Mouse (Mus musculus): ENCODE measurements around the gene Gm20696. TPM values are rescaled to one million over a fixed set of nuclear protein-coding genes. Genes with fewer than 3 reads are reported as not detected.
A peak's percentile ranks its signal among the peaks of the same experiment; 100 is the strongest.

Gm20696 gene
- polyA plus RNA-seq, 1 experiment from 2014 or later: 6.4 TPM

- DNase-seq (ENCODE audit: low spot score): no peak
These were observed 41.3 kb downstream of the Gm20696 start for GRCm38 (mm10) chr6:99625306-99625705.

GRCm38 (mm10) chr6:99624542-99624941 is 42.1 kb downstream of the Gm20696 start:
- no peak for DNase-seq (ENCODE audit: low spot score)

- DNase-seq (ENCODE audit: low spot score): no peak
These were observed 43.0 kb downstream of the Gm20696 start for GRCm38 (mm10) chr6:99623641-99624040.

- DNase-seq (ENCODE audit: low spot score): no peak
These were observed 45.4 kb downstream of the Gm20696 start for GRCm38 (mm10) chr6:99621167-99621566.

GRCm38 (mm10) chr6:99620471-99620870 is 46.1 kb downstream of the Gm20696 start:
- DNase-seq (ENCODE audit: low spot score): no peak

GRCm38 (mm10) chr6:99619964-99620363 is 46.6 kb downstream of the Gm20696 start:
- no peak for DNase-seq (ENCODE audit: low spot score)

- no peak for DNase-seq (ENCODE audit: low spot score)
These were observed 47.1 kb downstream of the Gm20696 start for GRCm38 (mm10) chr6:99619466-99619865.

GRCm38 (mm10) chr6:99617867-99618266 is 48.7 kb downstream of the Gm20696 start:
- DNase-seq (ENCODE audit: low spot score): no peak

- no peak for DNase-seq (ENCODE audit: low spot score)
These were observed 49.2 kb downstream of the Gm20696 start for GRCm38 (mm10) chr6:99617415-99617814.

GRCm38 (mm10) chr6:99615272-99615751 is 51.3 kb downstream of the Gm20696 start:
- DNase-seq (ENCODE audit: low spot score): no peak

- DNase-seq (ENCODE audit: low spot score): no peak
These were observed 51.9 kb downstream of the Gm20696 start for GRCm38 (mm10) chr6:99614566-99615271.

- peak; percentile 26 for DNase-seq (ENCODE audit: low spot score)
These were observed 54.7 kb downstream of the Gm20696 start for GRCm38 (mm10) chr6:99611866-99612265.

- DNase-seq (ENCODE audit: low spot score): peak; percentile 26
These were observed 55.9 kb downstream of the Gm20696 start for GRCm38 (mm10) chr6:99610454-99611427.

GRCm38 (mm10) chr6:99606079-99606478 is 60.5 kb downstream of the Gm20696 start:
- DNase-seq (ENCODE audit: low spot score): no peak

GRCm38 (mm10) chr6:99604758-99605157 is 61.8 kb downstream of the Gm20696 start:
- DNase-seq (ENCODE audit: low spot score): no peak

- DNase-seq (ENCODE audit: low spot score): no peak
These were observed 64.2 kb downstream of the Gm20696 start for GRCm38 (mm10) chr6:99602434-99602833.

GRCm38 (mm10) chr6:99600886-99601285 is 65.7 kb downstream of the Gm20696 start:
- DNase-seq (ENCODE audit: low spot score): no peak

- DNase-seq (ENCODE audit: low spot score): peak; percentile 86
These were observed 66.3 kb downstream of the Gm20696 start for GRCm38 (mm10) chr6:99600168-99600793.

- DNase-seq (ENCODE audit: low spot score): no peak
These were observed 66.9 kb downstream of the Gm20696 start for GRCm38 (mm10) chr6:99599651-99600050.

GRCm38 (mm10) chr6:99599229-99599628 is 67.4 kb downstream of the Gm20696 start:
- DNase-seq (ENCODE audit: low spot score): no peak

GRCm38 (mm10) chr6:99577040-99577439 is 89.6 kb downstream of the Gm20696 start:
- DNase-seq (ENCODE audit: low spot score): no peak

GRCm38 (mm10) chr6:99575633-99576032 is 91.0 kb downstream of the Gm20696 start:
- no peak for DNase-seq (ENCODE audit: low spot score)
